Mouse (Mus musculus) gastrocnemius, adult 8-10 months (tissue): ENCODE measurements around the gene Usp17lb. TPM values are rescaled to one million over a fixed set of nuclear protein-coding genes. Genes with fewer than 3 reads are reported as not detected.
"Not testable (repeated sequence)": the region's sequence is repeated elsewhere in the genome, so short reads cannot be mapped to it uniquely, and the experiment has no call there.

Source experiments
- DNase-seq, 2 experiments: peaks; one replicate each; pipeline ENCODE4 v3.0.0; 2022; ENCODE audit warnings: low spot score in 2 of 2
- total RNA-seq, 4 experiments: library from RNA; stranded (reverse); gene quantifications; 2 replicates each; pipeline ENCODE4 v1.2.4; 2022

Usp17lb gene
- not detected for total RNA-seq

- DNase-seq, result no peak
Measured at GRCm38 (mm10) chr7:104842503-104842902, at the start of gene Usp17lb. Usp17lb (minus strand) TSS chr7:104842603.

- no peak for DNase-seq
Measured at GRCm38 (mm10) chr7:104877731-104878130, 35.3 kb upstream of the Usp17lb start, which contains the start of gene Olfr665. Olfr665 (plus strand) TSS chr7:104878031.

- DNase-seq, result no peak
Measured at GRCm38 (mm10) chr7:104861381-104861780, 19.0 kb upstream of the Usp17lb start.

GRCm38 (mm10) chr7:104857683-104858082 lies 15.3 kb upstream of the Usp17lb start:
- DNase-seq, result no peak

GRCm38 (mm10) chr7:104856709-104857108 lies 14.3 kb upstream of the Usp17lb start, which contains the start of gene Usp17la:
Usp17la (plus strand) TSS chr7:104857009.
- DNase-seq, result not testable (repeated sequence)

- DNase-seq, result no peak
Measured at GRCm38 (mm10) chr7:104855248-104855750, 12.9 kb upstream of the Usp17lb start.

GRCm38 (mm10) chr7:104851546-104851945 lies 9.1 kb upstream of the Usp17lb start:
- DNase-seq, result not testable (repeated sequence)

- DNase-seq, result no peak
Measured at GRCm38 (mm10) chr7:104843731-104844287, 1.4 kb upstream of the Usp17lb start.

GRCm38 (mm10) chr7:104810335-104810734 lies 32.1 kb downstream of the Usp17lb start:
- not testable (repeated sequence) for DNase-seq

- DNase-seq, result no peak
Measured at GRCm38 (mm10) chr7:104790796-104791195, 51.6 kb downstream of the Usp17lb start.

Other genes with a start within 250 kb of the Usp17lb start
- not detected for gene Olfr655, start 240.8 kb downstream of the Usp17lb start, total RNA-seq
- gene Olfr656, start 228.6 kb downstream of the Usp17lb start, total RNA-seq, result not detected
- gene Olfr657, start 217.8 kb downstream of the Usp17lb start, total RNA-seq, result not detected
- gene Olfr658, start 195.3 kb downstream of the Usp17lb start, total RNA-seq, result not detected
- gene Olfr659, start 175.8 kb downstream of the Usp17lb start, total RNA-seq, result not detected
- gene Olfr661, start 156.1 kb downstream of the Usp17lb start, total RNA-seq, result not detected
- gene Usp17le, start 65.1 kb downstream of the Usp17lb start, total RNA-seq, result not detected
- gene Usp17la, start 14.4 kb upstream of the Usp17lb start, total RNA-seq, result not detected
- gene Olfr665, start 35.4 kb upstream of the Usp17lb start, total RNA-seq, result not detected
- not detected for gene Olfr666, start 53.3 kb upstream of the Usp17lb start, total RNA-seq
- gene Olfr667, start 78.9 kb upstream of the Usp17lb start, total RNA-seq, result not detected
- gene Olfr668, start 85.5 kb upstream of the Usp17lb start, total RNA-seq, result not detected
- gene Olfr669, start 91.6 kb upstream of the Usp17lb start, total RNA-seq, result not detected
- gene Olfr670, start 120.0 kb upstream of the Usp17lb start, total RNA-seq, result not detected
- gene Olfr671, start 136.5 kb upstream of the Usp17lb start, total RNA-seq, result not detected
- gene Olfr672, start 159.4 kb upstream of the Usp17lb start, total RNA-seq, result not detected
- gene Olfr675, start 185.9 kb upstream of the Usp17lb start, total RNA-seq, result not detected
- gene Olfr676, start 190.1 kb upstream of the Usp17lb start, total RNA-seq, result not detected
- gene Olfr677, start 208.8 kb upstream of the Usp17lb start, total RNA-seq, result not detected
- not detected for gene Olfr678, start 221.9 kb upstream of the Usp17lb start, total RNA-seq
- not detected for gene Olfr679, start 238.6 kb upstream of the Usp17lb start, total RNA-seq